Mouse (Mus musculus) midbrain, embryonic 11.5 days (tissue): ENCODE results near the gene Dbt. TPM values are rescaled to one million over a fixed set of nuclear protein-coding genes. Genes with fewer than 3 reads are reported as not detected.

ENCODE experiments used
- ATAC-seq: fragments of 200-750 bp; cut with Nextera tagmentation; 2 replicates; pipeline ENCODE4 v1.8.0; 2017; ENCODE audit warnings: moderate TSS enrichment, moderate library complexity; ENCODE audit not compliant: low FRiP score
- DNase-seq: peaks from one replicate; pipeline ENCODE4 v3.0.0; 2015; ENCODE audit warnings: low spot score; ENCODE audit errors: missing footprints
- H3K27ac ChIP-seq: fragments of 300-500 bp; sonication (generic); 2 replicates; pipeline ENCODE4 v1.5.1; 2014; ENCODE audit warnings: low read depth, low read length
- H3K27me3 ChIP-seq: fragments of 300-500 bp; sonication (generic); 2 replicates; pipeline ENCODE4 v1.6.1; 2014; ENCODE audit warnings: mild to moderate bottlenecking, low read length, moderate library complexity, mixed read lengths; ENCODE audit not compliant: control insufficient read depth, insufficient read depth
- H3K36me3 ChIP-seq: fragments of 300-500 bp; sonication (generic); 2 replicates; pipeline ENCODE4 v1.6.1; 2014; ENCODE audit warnings: mild to moderate bottlenecking, low read length, moderate library complexity, mixed read lengths; ENCODE audit not compliant: control insufficient read depth, insufficient read depth
- H3K4me1 ChIP-seq: fragments of 300-500 bp; sonication (generic); 2 replicates; pipeline ENCODE4 v1.6.1; 2014; ENCODE audit warnings: low read length; ENCODE audit not compliant: control insufficient read depth, insufficient read depth
- H3K4me2 ChIP-seq: fragments of 300-500 bp; sonication (generic); 2 replicates; pipeline ENCODE4 v1.6.1; 2014; ENCODE audit warnings: mild to moderate bottlenecking, moderate library complexity
- H3K4me3 ChIP-seq: fragments of 300-500 bp; sonication (generic); 2 replicates; pipeline ENCODE4 v1.5.1; 2014; ENCODE audit warnings: low read depth, low read length
- H3K9ac ChIP-seq: fragments of 300-500 bp; sonication (generic); 2 replicates; pipeline ENCODE4 v1.6.1; 2014; ENCODE audit warnings: low read length
- H3K9me3 ChIP-seq: fragments of 300-500 bp; sonication (generic); 2 replicates; pipeline ENCODE4 v1.6.1; 2016; ENCODE audit warnings: low read length; ENCODE audit not compliant: control insufficient read depth
- WGBS: fragments of 180-500 bp; shearing (Covaris S2); extraction: QIAGEN DNeasy Blood & Tissue Kit; methylation state at CpG from one replicate; pipeline ENCODE4 v1.1.7; 2014; 5-methylcytosine and 5-hydroxymethylcytosine counted together
- polyA plus RNA-seq: library from polyadenylated mRNA; unstranded; fragments of >200 nt; fragmentation: Nextera tagmentation; extraction: Ambion mirVana; gene quantifications from 2 replicates; pipeline ENCODE4 v1.2.1, GENCODE M21; 2014

Gene Dbt
- polyA plus RNA-seq = 10.5 and 14.5 TPM in 2 replicates

GRCm38 (mm10) chr3:116512904-116513716, at the start of gene Dbt:
Gene Dbt (plus strand): TSS chr3:116513070.
- no peak within 1 kb of the TSS for H3K27ac ChIP-seq
- peak; percentile 97 for DNase-seq
- peak within 1 kb of the TSS; percentile 74 for H3K9ac ChIP-seq
- peak within 1 kb of the TSS; percentile 67 for H3K4me3 ChIP-seq
- ATAC-seq = peak; percentile 96
- no peaks in the 10 kb centered on the region for H3K27me3 ChIP-seq
- WGBS = under 1% methylated on average over 36 of the region's 36 CpGs
- no peaks in the 10 kb centered on the region for H3K36me3 ChIP-seq
- peaks cover 6% of the 10 kb centered on the region for H3K4me1 ChIP-seq
- no peaks in the 10 kb centered on the region for H3K9me3 ChIP-seq
- peak within 1 kb of the TSS; percentile 55 for H3K4me2 ChIP-seq

GRCm38 (mm10) chr3:116464318-116464717, 48.6 kb upstream of the Dbt start:
- Histone ChIP-seq H3K27me3 (no peaks in the 10 kb centered on the region), H3K9ac (no peak overlapping the region), H3K4me3 (no peak overlapping the region), H3K9me3 (no peaks in the 10 kb centered on the region), H3K27ac (no peak overlapping the region), H3K36me3 (no peaks in the 10 kb centered on the region), H3K4me1 (no peaks in the 10 kb centered on the region), H3K4me2 (no peak overlapping the region)
- DNase-seq = no peak
- WGBS = 57% methylated on average over 2 of the region's 2 CpGs
- no peak for ATAC-seq

DNA sequence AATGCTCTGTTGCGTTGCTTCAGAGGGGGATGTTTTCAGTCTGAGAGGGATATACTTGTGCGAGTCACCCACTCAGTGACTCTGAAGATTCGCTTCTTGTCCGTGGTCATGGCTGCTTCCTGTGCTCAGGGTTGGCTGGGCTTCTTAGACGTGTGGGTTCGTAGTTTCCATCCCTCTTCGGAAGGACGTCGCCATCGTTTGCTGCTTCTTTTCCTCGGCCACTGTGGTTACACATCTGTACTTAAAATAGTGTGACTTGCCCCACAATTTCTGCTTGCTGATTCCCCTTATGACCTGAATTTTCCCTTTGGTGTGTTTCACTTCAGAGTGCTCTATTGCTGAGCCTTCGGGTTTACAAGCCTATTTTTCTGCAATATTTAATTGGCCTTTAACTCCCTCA, 47.2 kb upstream of the Dbt start:
- Histone ChIP-seq H3K36me3 (no peaks in the 10 kb centered on the region), H3K9me3 (no peaks in the 10 kb centered on the region), H3K27me3 (no peaks in the 10 kb centered on the region), H3K4me3 (no peak overlapping the region), H3K27ac (no peak overlapping the region), H3K9ac (no peak overlapping the region), H3K4me1 (no peaks in the 10 kb centered on the region), H3K4me2 (no peak overlapping the region)
- ATAC-seq (no peak), DNase-seq (no peak)
- WGBS = 94% methylated on average over 12 of the region's 12 CpGs

- Histone ChIP-seq H3K4me3 (no peak overlapping the region), H3K4me1 (no peaks in the 10 kb centered on the region), H3K4me2 (no peak overlapping the region), H3K27me3 (no peaks in the 10 kb centered on the region), H3K9ac (no peak overlapping the region), H3K27ac (no peak overlapping the region), H3K9me3 (no peaks in the 10 kb centered on the region), H3K36me3 (no peaks in the 10 kb centered on the region)
- ATAC-seq = no peak
- WGBS = 85% methylated on average over 11 of the region's 11 CpGs
- peak; percentile 47 for DNase-seq
These were observed 38.3 kb upstream of the Dbt start for GRCm38 (mm10) chr3:116474602-116475001.

GRCm38 (mm10) chr3:116476686-116477298, 36.1 kb upstream of the Dbt start:
- Histone ChIP-seq H3K4me1 (no peaks in the 10 kb centered on the region), H3K9ac (no peak overlapping the region), H3K36me3 (no peaks in the 10 kb centered on the region), H3K4me3 (no peak overlapping the region), H3K27me3 (no peaks in the 10 kb centered on the region), H3K9me3 (no peaks in the 10 kb centered on the region), H3K27ac (no peak overlapping the region), H3K4me2 (no peak overlapping the region)
- ATAC-seq = no peak
- 68% methylated on average over 5 of the region's 5 CpGs for WGBS
- no peak for DNase-seq

DNA sequence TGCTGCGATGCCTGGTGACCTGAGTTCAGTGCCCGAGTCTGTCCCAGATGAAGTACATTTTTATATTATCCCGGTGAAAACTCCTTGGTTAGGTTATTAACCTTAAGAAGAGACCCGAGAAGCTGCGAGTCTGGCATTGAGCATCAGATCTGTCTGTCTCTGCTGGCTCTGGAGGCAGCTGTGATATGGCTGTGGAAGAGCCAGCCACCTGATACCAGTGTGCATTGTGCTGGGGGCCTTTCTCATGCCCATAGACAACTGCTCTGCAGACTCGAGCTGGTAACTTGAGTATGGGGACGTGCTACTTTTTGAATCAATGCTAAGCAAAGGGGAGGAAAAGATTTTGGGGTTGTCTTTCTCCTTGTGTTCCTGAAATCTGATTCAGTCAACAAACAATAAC, 35.5 kb upstream of the Dbt start:
- Histone ChIP-seq H3K9me3 (no peaks in the 10 kb centered on the region), H3K4me2 (no peak overlapping the region), H3K9ac (no peak overlapping the region), H3K4me3 (no peak overlapping the region), H3K36me3 (no peaks in the 10 kb centered on the region), H3K27me3 (no peaks in the 10 kb centered on the region), H3K4me1 (no peaks in the 10 kb centered on the region), H3K27ac (no peak overlapping the region)
- 85% methylated on average over 7 of the region's 7 CpGs for WGBS
- ATAC-seq (no peak), DNase-seq (no peak)

GRCm38 (mm10) chr3:116480119-116480518, 32.8 kb upstream of the Dbt start:
- ATAC-seq (no peak), DNase-seq (no peak)
- Histone ChIP-seq H3K9me3 (no peaks in the 10 kb centered on the region), H3K36me3 (no peaks in the 10 kb centered on the region), H3K4me2 (no peak overlapping the region), H3K9ac (no peak overlapping the region), H3K27me3 (no peaks in the 10 kb centered on the region), H3K4me3 (no peak overlapping the region), H3K4me1 (no peaks in the 10 kb centered on the region), H3K27ac (no peak overlapping the region)
- 60% methylated on average over 2 of the region's 2 CpGs for WGBS

DNA sequence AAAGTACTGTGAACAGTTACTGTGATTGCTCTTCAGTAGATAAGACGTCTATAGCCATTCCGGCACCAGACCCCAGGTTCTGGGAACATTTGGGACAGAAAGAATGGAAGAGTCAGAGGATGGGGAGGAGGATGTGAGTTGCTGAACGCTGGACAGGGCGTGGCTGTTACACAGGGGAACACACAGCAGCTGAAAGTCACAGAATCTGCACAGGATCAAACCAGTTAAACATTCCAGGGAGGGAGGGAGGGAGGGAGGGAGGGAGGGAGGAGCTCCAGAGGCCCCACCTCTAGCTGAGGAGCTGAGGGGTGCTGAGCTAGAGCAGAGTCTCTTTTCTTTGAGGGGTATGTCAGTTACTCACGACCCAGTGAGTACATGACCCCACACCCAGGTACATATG, 31.9 kb upstream of the Dbt start:
- no peak overlapping the region for H3K9ac ChIP-seq
- no peaks in the 10 kb centered on the region for H3K27me3 ChIP-seq
- DNase-seq = no peak
- no peaks in the 10 kb centered on the region for H3K9me3 ChIP-seq
- no peak overlapping the region for H3K4me2 ChIP-seq
- no peak overlapping the region for H3K27ac ChIP-seq
- peak; percentile 35; the same call in 1 of the 2 replicates for ATAC-seq
- no peaks in the 10 kb centered on the region for H3K36me3 ChIP-seq
- H3K4me1 ChIP-seq = no peaks in the 10 kb centered on the region
- WGBS = 69% methylated on average over 5 of the region's 5 CpGs
- no peak overlapping the region for H3K4me3 ChIP-seq

DNA sequence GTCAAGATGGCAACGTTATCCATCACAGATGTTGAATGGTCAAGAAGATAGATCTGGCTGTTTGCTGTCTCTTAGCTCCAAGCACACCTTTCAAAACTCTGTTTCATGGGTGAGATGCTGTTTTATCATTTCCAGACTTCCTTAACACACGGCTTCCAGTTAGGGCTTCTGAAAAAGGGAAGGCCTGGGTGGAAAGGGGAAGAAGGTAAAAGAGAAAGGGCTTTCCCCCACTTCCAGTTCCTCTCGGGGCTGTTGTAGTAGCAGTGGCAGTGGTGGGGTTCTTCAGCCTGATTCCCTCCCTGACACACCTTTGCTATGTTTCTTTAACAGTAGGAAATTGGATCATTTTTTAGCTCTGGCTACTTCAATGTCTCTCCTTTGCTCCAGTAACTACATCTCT, 30.1 kb upstream of the Dbt start:
- 87% methylated on average over 3 of the region's 3 CpGs for WGBS
- H3K36me3 ChIP-seq = peaks cover under 1% of the 10 kb centered on the region; the same call in 1 of the 2 replicates
- ATAC-seq = no peak

More for the DNA sequence above, 30.1 kb upstream of the Dbt start:
- H3K4me1 ChIP-seq = no peaks in the 10 kb centered on the region
- no peak overlapping the region for H3K4me2 ChIP-seq
- no peaks in the 10 kb centered on the region for H3K9me3 ChIP-seq
- no peak for DNase-seq
- no peak overlapping the region for H3K4me3 ChIP-seq
- H3K27ac ChIP-seq = no peak overlapping the region
- H3K27me3 ChIP-seq = no peaks in the 10 kb centered on the region
- no peak overlapping the region for H3K9ac ChIP-seq
